9 mouse cellular contexts compared by ENCODE assay signal in genomic region chr19:5743576-5743975, GRCm38 (mm10). TPM values are rescaled to one million over a fixed set of nuclear protein-coding genes. Genes with fewer than 3 reads are reported as not detected.
DNase-seq lines count a peak whose midpoint lies in the region; ATAC-seq and TF ChIP-seq lines count a peak whose summit lies in the region.
"Had no signal": no experiment of that assay in that cellular context is flagged by ENCODE, and none has a peak within 500 bp of the region (broad histone marks: within the 10 kb centered on the region; RNA-seq: fewer than 3 reads in every experiment).

No protein-coding gene starts in this region.

- ATAC-seq in lung, embryonic 14.5 days (ENCODE audit: insufficient read depth) = no peak
- no peak for ATAC-seq in neural tube, embryonic 13.5 days (ENCODE audit: low read depth)

- TF ChIP-seq POLR2A in lung, adult 2 months (IDR thresholded peaks at IDR 0.05; ENCODE audit: borderline replicate concordance, extremely low read depth, low read depth, low read length) = no peak
- TF ChIP-seq POLR2A in cerebellum, adult 2 months (IDR thresholded peaks at IDR 0.05; ENCODE audit: borderline replicate concordance, insufficient read depth, low read length) = no peak

- H3K27ac ChIP-seq in lung, embryonic 14.5 days (ENCODE audit: low read depth) = no peak overlapping the region
- no peak overlapping the region for H3K27ac ChIP-seq in cerebellum, adult 2 months (ENCODE audit: insufficient read depth, low read length)
- H3K27ac ChIP-seq in neural tube, embryonic 13.5 days (replicated peaks) = no peak overlapping the region

- H3K4me2 ChIP-seq in lung, embryonic 14.5 days = peak overlapping the region; percentile 97
- H3K4me2 ChIP-seq in neural tube, embryonic 13.5 days = peak overlapping the region; percentile 96

- H3K27me3 ChIP-seq in lung, embryonic 14.5 days (ENCODE audit: insufficient read depth, low read length) = peaks cover 5% of the 10 kb centered on the region
- no peaks in the 10 kb centered on the region for H3K27me3 ChIP-seq in cerebellum, adult 2 months (ENCODE audit: control insufficient read depth, insufficient read depth, low read length)
- H3K27me3 ChIP-seq in neural tube, embryonic 13.5 days = peaks cover 81% of the 10 kb centered on the region

- H3K4me3 ChIP-seq in lung, embryonic 14.5 days (ENCODE audit: low read depth, low read length) = peak overlapping the region; percentile 81
- no peak overlapping the region for H3K4me3 ChIP-seq in lung, adult 2 months (replicated peaks; ENCODE audit: extremely low read depth, low read depth, low read length)
- peak overlapping the region; percentile 41 for H3K4me3 ChIP-seq in cerebellum, adult 2 months (replicated peaks; ENCODE audit: insufficient read depth, low read depth, low read length)
- H3K4me3 ChIP-seq in neural tube, embryonic 13.5 days = no peak overlapping the region

- WGBS in lung, embryonic 14.5 days = 39% methylated on average over 5 of the region's 5 CpGs
- 7% methylated on average over 5 of the region's 5 CpGs for WGBS in lung, adult 2 months
- 5% methylated on average over 5 of the region's 5 CpGs for WGBS in cerebellum, adult 2 months
- WGBS in neural tube, embryonic 13.5 days = 49% methylated on average over 5 of the region's 5 CpGs

- peaks cover 11% of the 10 kb centered on the region; the same call in 1 of the 2 replicates for H3K36me3 ChIP-seq in lung, embryonic 14.5 days (ENCODE audit: insufficient read depth)
- no peaks in the 10 kb centered on the region for H3K36me3 ChIP-seq in neural tube, embryonic 13.5 days

- peak; percentile 33 for DNase-seq in lung, embryonic 14.5 days
- DNase-seq in lung, adult 2 months = no peak
- DNase-seq in cerebellum, adult 2 months = peak; percentile 64 to 79
- peak; percentile 34 for DNase-seq in induced T-regulatory cell, adult 2 months (ENCODE audit: low read depth)
- DNase-seq in urinary bladder, postnatal 4 days (ENCODE audit: low spot score in 2 of 2) = no peak
- DNase-seq in left cerebral cortex, postnatal 36 days (ENCODE audit: low spot score in 2 of 2) = no peak
- no peak for DNase-seq in layer of hippocampus, postnatal 14 days (ENCODE audit: low spot score in 2 of 2)

- no peaks in the 10 kb centered on the region for H3K9me3 ChIP-seq in lung, embryonic 14.5 days (ENCODE audit: low read depth, low read length)
- no peaks in the 10 kb centered on the region for H3K9me3 ChIP-seq in neural tube, embryonic 13.5 days

- peak overlapping the region; percentile 35; the same call in 1 of the 2 replicates for H3K9ac ChIP-seq in lung, embryonic 14.5 days
- H3K9ac ChIP-seq in neural tube, embryonic 13.5 days = 0 out of 2 replicates have a peak overlapping the region, but pooled peaks have one; percentile 22

- intact Hi-C loops in left cerebral cortex, postnatal 36 days (cut with DNase I) = no loop called here

- no peak for TF ChIP-seq CTCF in lung, embryonic 14.5 days (IDR thresholded peaks at IDR 0.05; ENCODE audit: low read depth)
- TF ChIP-seq CTCF in lung, adult 2 months (IDR thresholded peaks at IDR 0.05; ENCODE audit: insufficient read depth, low read length) = no peak
- no peak for TF ChIP-seq CTCF in cerebellum, adult 2 months (IDR thresholded peaks at IDR 0.05; ENCODE audit: borderline replicate concordance, insufficient read depth, low read depth, low read length)

- H3K4me1 ChIP-seq in lung, embryonic 14.5 days (ENCODE audit: insufficient read depth) = peaks cover 42% of the 10 kb centered on the region
- peaks cover 9% of the 10 kb centered on the region for H3K4me1 ChIP-seq in lung, adult 2 months (ENCODE audit: control insufficient read depth, insufficient read depth, low read length)
- peaks cover 29% of the 10 kb centered on the region for H3K4me1 ChIP-seq in cerebellum, adult 2 months (ENCODE audit: control insufficient read depth, insufficient read depth, low read length)
- peaks cover 62% of the 10 kb centered on the region for H3K4me1 ChIP-seq in neural tube, embryonic 13.5 days (replicated peaks)

RNA-seq across cellular contexts. Expression of gene Ltbp3, which starts 2.9 kb away (rescaled TPM):
- polyA plus RNA-seq in lung, embryonic 14.5 days (2014; fragmentation: Nextera tagmentation; extraction: Ambion mirVana) = 51.8 and 55.9 TPM in 2 replicates
- polyA plus RNA-seq in lung, adult 2 months (2012; rRNA removed) = 236 and 238 TPM in 2 replicates
- polyA plus RNA-seq in cerebellum, adult 2 months (2012; rRNA removed) = 165 and 175 TPM in 2 replicates
- 16.0 and 17.0 TPM in 2 replicates for polyA plus RNA-seq in neural tube, embryonic 13.5 days (2015; fragmentation: Nextera tagmentation; extraction: Ambion mirVana)
- total RNA-seq in left cerebral cortex, postnatal 36 days (2021) = 10 to 100 TPM; 25.1 to 40.3 TPM
- total RNA-seq in layer of hippocampus, postnatal 14 days (2021) = 10 to 100 TPM; 24.7 to 32.7 TPM

RNA-seq across cellular contexts. Expression of gene Fam89b, which starts 14.1 kb away (rescaled TPM):
- polyA plus RNA-seq in lung, embryonic 14.5 days (2014; fragmentation: Nextera tagmentation; extraction: Ambion mirVana) = 108 and 116 TPM in 2 replicates
- 231 and 234 TPM in 2 replicates for polyA plus RNA-seq in lung, adult 2 months (2012; rRNA removed)
- polyA plus RNA-seq in cerebellum, adult 2 months (2012; rRNA removed) = 65.2 and 65.9 TPM in 2 replicates
- polyA plus RNA-seq in neural tube, embryonic 13.5 days (2015; fragmentation: Nextera tagmentation; extraction: Ambion mirVana) = 186 and 194 TPM in 2 replicates
- 10 to 100 TPM; 26.8 to 28.7 TPM for total RNA-seq in left cerebral cortex, postnatal 36 days (2021)
- 10 to 100 TPM; 32.1 to 41.1 TPM for total RNA-seq in layer of hippocampus, postnatal 14 days (2021)

RNA-seq across cellular contexts. Expression of gene Ehbp1l1, which starts 17.5 kb away (rescaled TPM):
- polyA plus RNA-seq in lung, embryonic 14.5 days (2014; fragmentation: Nextera tagmentation; extraction: Ambion mirVana) = 15.5 and 17.4 TPM in 2 replicates
- 64.4 and 73.8 TPM in 2 replicates for polyA plus RNA-seq in lung, adult 2 months (2012; rRNA removed)
- 11.7 and 13.1 TPM in 2 replicates for polyA plus RNA-seq in cerebellum, adult 2 months (2012; rRNA removed)
- polyA plus RNA-seq in neural tube, embryonic 13.5 days (2015; fragmentation: Nextera tagmentation; extraction: Ambion mirVana) = 8.3 and 9.6 TPM in 2 replicates
- 10 to 100 TPM; 22.9 to 27.1 TPM for total RNA-seq in left cerebral cortex, postnatal 36 days (2021)
- total RNA-seq in layer of hippocampus, postnatal 14 days (2021) = 10 to 100 TPM; 15.6 to 20.1 TPM

RNA-seq across cellular contexts. Expression of gene Scyl1, which starts 27.6 kb away (rescaled TPM):
- polyA plus RNA-seq in lung, embryonic 14.5 days (2014; fragmentation: Nextera tagmentation; extraction: Ambion mirVana) = 74.8 and 84.5 TPM in 2 replicates
- polyA plus RNA-seq in lung, adult 2 months (2012; rRNA removed) = 113 and 116 TPM in 2 replicates
- 158 and 170 TPM in 2 replicates for polyA plus RNA-seq in cerebellum, adult 2 months (2012; rRNA removed)
- polyA plus RNA-seq in neural tube, embryonic 13.5 days (2015; fragmentation: Nextera tagmentation; extraction: Ambion mirVana) = 66.7 and 69.8 TPM in 2 replicates
- total RNA-seq in left cerebral cortex, postnatal 36 days (2021) = 10 to 100 TPM; 90.5 to 98.8 TPM
- total RNA-seq in layer of hippocampus, postnatal 14 days (2021) = 10 to 100 TPM; 73.6 to 75.1 TPM

RNA-seq across cellular contexts. Expression of gene Kcnk7, which starts 39.4 kb away (rescaled TPM):
- polyA plus RNA-seq in lung, embryonic 14.5 days (2014; fragmentation: Nextera tagmentation; extraction: Ambion mirVana) = 0.32 and 0.47 TPM in 2 replicates
- polyA plus RNA-seq in lung, adult 2 months (2012; rRNA removed) = 2.0 and 4.6 TPM in 2 replicates
- polyA plus RNA-seq in cerebellum, adult 2 months (2012; rRNA removed) = 0.13 and 0.24 TPM in 2 replicates
- polyA plus RNA-seq in neural tube, embryonic 13.5 days (2015; fragmentation: Nextera tagmentation; extraction: Ambion mirVana) = not detected in 2 replicates
- not detected for total RNA-seq in left cerebral cortex, postnatal 36 days (2021)
- total RNA-seq in layer of hippocampus, postnatal 14 days (2021) = not detected
- polyA plus RNA-seq: large intestine, adult 2 months had no signal

Comparison
In these comparisons a context has a peak if more than half of its experiments do, and no peak if none do; other contexts are left out.
1. DNase-seq: peak in lung, embryonic 14.5 days (single experiment), cerebellum, adult 2 months (2 of 2) and induced T-regulatory cell, adult 2 months (single experiment); none in lung, adult 2 months (single experiment), urinary bladder, postnatal 4 days (0 of 2), left cerebral cortex, postnatal 36 days (0 of 2) and layer of hippocampus, postnatal 14 days (0 of 2).
2. H3K4me3 ChIP-seq: peak in lung, embryonic 14.5 days (single experiment) and cerebellum, adult 2 months (single experiment); none in lung, adult 2 months (single experiment) and neural tube, embryonic 13.5 days (single experiment).